Mouse (Mus musculus) G1E (cell line): Measurements from ENCODE around the gene Samt1.

ENCODE experiments used
- CTCF ChIP-seq: IDR thresholded peaks from 2 replicates; pipeline ENCODE4 v1.5.1; 2012; ENCODE audit warnings: low read depth, low read length, inconsistent platforms, mixed read lengths
- GATA1 ChIP-seq: IDR thresholded peaks from 2 replicates; pipeline ENCODE4 v1.6.1; 2012; ENCODE audit warnings: borderline replicate concordance, low read length, inconsistent platforms, mixed read lengths
- GATA2 ChIP-seq: IDR thresholded peaks from 2 replicates; pipeline ENCODE4 v1.6.1; 2012; ENCODE audit warnings: low read depth, low read length, inconsistent platforms, borderline replicate concordance
- TAL1 ChIP-seq: conservative IDR thresholded peaks from 2 replicates; pipeline ENCODE4 v1.6.1; 2012; ENCODE audit warnings: low read depth, low read length, inconsistent platforms, mixed read lengths

GRCm38 (mm10) chrX:153974450-153974849 is 38.0 kb downstream of the Samt1 start:
- no peak for TF ChIP-seq GATA1
- peak; percentile 9; the same call in 1 of the 2 replicates for TF ChIP-seq CTCF
- TF ChIP-seq TAL1: no peak
- no peak for TF ChIP-seq GATA2
